Mouse (Mus musculus): ENCODE measurements around the gene Slc1a7. TPM values are rescaled to one million over a fixed set of nuclear protein-coding genes. Genes with fewer than 3 reads are reported as not detected.
A peak's percentile ranks its signal among the peaks of the same experiment; 100 is the strongest.

The Slc1a7 gene
- polyA plus RNA-seq, 1 experiment, result not detected

DNA sequence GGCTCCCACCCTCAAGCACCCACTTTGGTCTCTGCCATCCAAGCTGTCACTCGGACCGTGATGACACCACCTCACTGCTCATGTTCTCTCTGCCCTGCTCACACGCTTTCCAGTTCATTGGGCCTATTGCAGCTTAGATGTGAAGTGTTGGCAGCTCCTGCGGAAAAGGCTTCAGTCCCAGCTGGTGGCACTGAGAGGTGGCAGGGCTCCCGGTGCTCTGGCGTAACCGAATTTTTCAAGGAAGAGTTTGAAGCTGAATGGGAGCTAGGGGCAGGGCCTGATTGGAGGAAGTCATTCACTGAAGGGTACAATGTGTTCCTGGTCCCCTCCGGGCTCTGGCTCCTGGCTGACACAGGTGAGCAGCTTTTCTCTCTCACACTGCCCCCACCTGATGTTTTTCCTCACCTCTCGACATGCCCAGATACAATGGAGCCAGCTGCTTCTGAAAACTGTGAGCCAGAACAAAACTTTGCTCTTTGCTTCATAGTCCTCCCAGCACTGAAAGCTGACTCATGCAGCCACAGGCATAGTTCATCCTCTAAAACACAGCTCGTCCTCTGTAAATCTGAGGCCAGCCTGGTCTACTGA, 83.6 kb downstream of the Slc1a7 start:
- peak overlapping the region; percentile 42; the same call in 1 of the 2 replicates for H3K27ac ChIP-seq (ENCODE audit: insufficient read depth, low read depth, low read length)
- 51% methylated on average over 10 of the region's 10 CpGs for WGBS
- H3K4me1 ChIP-seq (ENCODE audit: control insufficient read depth, insufficient read depth, low read length), result peaks cover 6% of the 10 kb centered on the region
- TF ChIP-seq POLR2A (IDR thresholded peaks at IDR 0.05; ENCODE audit: insufficient read depth, low read depth, low read length) (no peak), CTCF (IDR thresholded peaks at IDR 0.05; ENCODE audit: insufficient read depth, low read depth, low read length) (no peak)
- no peak overlapping the region for H3K4me3 ChIP-seq (ENCODE audit: insufficient read depth, low read depth, low read length)

- no peak overlapping the region for H3K27ac ChIP-seq (ENCODE audit: insufficient read depth, low read depth, low read length)
- peaks cover 6% of the 10 kb centered on the region for H3K4me1 ChIP-seq (ENCODE audit: control insufficient read depth, insufficient read depth, low read length)
- no peak overlapping the region for H3K4me3 ChIP-seq (ENCODE audit: insufficient read depth, low read depth, low read length)
- WGBS, result 90% methylated on average over 8 of the region's 8 CpGs
- no peak for TF ChIP-seq CTCF (IDR thresholded peaks at IDR 0.05; ENCODE audit: insufficient read depth, low read depth, low read length)
- TF ChIP-seq POLR2A (IDR thresholded peaks at IDR 0.05; ENCODE audit: insufficient read depth, low read depth, low read length), result no peak
Measured at GRCm38 (mm10) chr4:108052673-108053072, 84.5 kb downstream of the Slc1a7 start.

DNA sequence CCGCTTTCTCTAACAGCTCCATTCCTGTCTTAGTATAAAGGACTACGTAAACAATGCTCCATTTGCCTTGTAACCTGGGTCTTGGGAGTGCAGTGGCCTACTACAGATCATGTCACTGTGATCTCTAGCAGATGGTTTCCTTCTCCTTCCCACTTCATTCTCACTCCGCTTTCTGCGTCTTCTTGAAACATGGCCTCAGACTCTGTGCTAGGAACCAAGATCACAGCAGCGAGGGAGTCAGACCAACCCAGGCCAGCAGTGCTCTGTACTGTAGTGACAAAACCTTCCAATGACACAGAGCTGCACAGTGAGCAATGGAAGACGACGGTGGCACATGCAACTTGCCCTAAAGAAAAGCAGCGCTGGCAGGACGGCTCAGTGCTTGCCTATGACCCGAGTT, 87.7 kb downstream of the Slc1a7 start:
- WGBS, result 93% methylated on average over 10 of the region's 10 CpGs

DNA sequence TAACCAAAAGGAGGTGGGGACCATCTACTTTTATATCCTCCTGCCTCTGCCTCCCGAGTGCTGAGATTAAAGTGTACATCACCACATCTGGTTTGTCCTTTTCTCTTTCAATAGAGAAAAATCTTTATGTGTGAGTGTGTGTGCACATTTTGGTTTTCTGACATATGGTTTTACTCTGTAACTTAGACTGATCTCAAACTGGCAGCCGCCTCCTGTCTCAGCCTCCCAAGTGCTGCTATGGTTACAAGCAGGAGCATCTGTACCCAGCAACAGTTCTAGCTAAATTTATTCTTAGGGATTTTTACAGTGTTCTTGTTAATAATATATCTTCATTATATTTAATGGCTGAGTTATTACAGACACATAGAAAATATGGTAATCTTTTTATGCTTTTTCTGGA, 89.1 kb downstream of the Slc1a7 start:
- Histone ChIP-seq H3K4me3 (ENCODE audit: insufficient read depth, low read depth, low read length) (no peak overlapping the region), H3K27ac (ENCODE audit: insufficient read depth, low read depth, low read length) (no peak overlapping the region), H3K4me1 (ENCODE audit: control insufficient read depth, insufficient read depth, low read length) (peaks cover 17% of the 10 kb centered on the region)
- TF ChIP-seq POLR2A (IDR thresholded peaks at IDR 0.05; ENCODE audit: insufficient read depth, low read depth, low read length) (no peak), CTCF (IDR thresholded peaks at IDR 0.05; ENCODE audit: insufficient read depth, low read depth, low read length) (no peak)
- 97% methylated on average over 2 of the region's 2 CpGs for WGBS

More for the DNA sequence above, 87.7 kb downstream of the Slc1a7 start:
- TF ChIP-seq CTCF (IDR thresholded peaks at IDR 0.05; ENCODE audit: insufficient read depth, low read depth, low read length) (no peak), POLR2A (IDR thresholded peaks at IDR 0.05; ENCODE audit: insufficient read depth, low read depth, low read length) (no peak)
- Histone ChIP-seq H3K4me1 (ENCODE audit: control insufficient read depth, insufficient read depth, low read length) (peaks cover 23% of the 10 kb centered on the region), H3K4me3 (ENCODE audit: insufficient read depth, low read depth, low read length) (no peak overlapping the region), H3K27ac (ENCODE audit: insufficient read depth, low read depth, low read length) (no peak overlapping the region)

DNA sequence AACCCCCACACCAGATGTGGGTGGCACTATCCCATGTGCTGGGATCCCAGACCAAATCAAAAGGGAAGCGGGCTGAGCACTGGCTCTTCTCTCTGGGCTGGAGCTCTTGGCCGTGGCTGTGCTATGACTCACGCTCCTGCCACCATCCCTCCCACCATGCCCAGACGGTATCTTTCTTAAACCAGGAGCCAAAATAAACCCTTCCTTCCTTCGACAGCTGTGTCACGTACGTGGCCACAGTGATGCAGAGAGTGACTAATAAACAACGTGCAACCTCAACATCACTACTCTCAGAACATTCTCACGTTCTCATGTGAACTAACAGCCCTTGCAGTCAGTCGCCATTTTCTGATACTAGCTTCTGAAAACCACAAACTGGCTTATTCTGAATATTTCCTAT, 90.0 kb downstream of the Slc1a7 start:
- no peak for TF ChIP-seq POLR2A (IDR thresholded peaks at IDR 0.05; ENCODE audit: insufficient read depth, low read depth, low read length)
- TF ChIP-seq CTCF (IDR thresholded peaks at IDR 0.05; ENCODE audit: insufficient read depth, low read depth, low read length), result no peak
- Histone ChIP-seq H3K27ac (ENCODE audit: insufficient read depth, low read depth, low read length) (0 out of 2 replicates have a peak overlapping the region, but pooled peaks have one; percentile 35), H3K4me3 (ENCODE audit: insufficient read depth, low read depth, low read length) (no peak overlapping the region), H3K4me1 (ENCODE audit: control insufficient read depth, insufficient read depth, low read length) (peaks cover 17% of the 10 kb centered on the region)
- WGBS, result 36% methylated on average over 10 of the region's 10 CpGs

DNA sequence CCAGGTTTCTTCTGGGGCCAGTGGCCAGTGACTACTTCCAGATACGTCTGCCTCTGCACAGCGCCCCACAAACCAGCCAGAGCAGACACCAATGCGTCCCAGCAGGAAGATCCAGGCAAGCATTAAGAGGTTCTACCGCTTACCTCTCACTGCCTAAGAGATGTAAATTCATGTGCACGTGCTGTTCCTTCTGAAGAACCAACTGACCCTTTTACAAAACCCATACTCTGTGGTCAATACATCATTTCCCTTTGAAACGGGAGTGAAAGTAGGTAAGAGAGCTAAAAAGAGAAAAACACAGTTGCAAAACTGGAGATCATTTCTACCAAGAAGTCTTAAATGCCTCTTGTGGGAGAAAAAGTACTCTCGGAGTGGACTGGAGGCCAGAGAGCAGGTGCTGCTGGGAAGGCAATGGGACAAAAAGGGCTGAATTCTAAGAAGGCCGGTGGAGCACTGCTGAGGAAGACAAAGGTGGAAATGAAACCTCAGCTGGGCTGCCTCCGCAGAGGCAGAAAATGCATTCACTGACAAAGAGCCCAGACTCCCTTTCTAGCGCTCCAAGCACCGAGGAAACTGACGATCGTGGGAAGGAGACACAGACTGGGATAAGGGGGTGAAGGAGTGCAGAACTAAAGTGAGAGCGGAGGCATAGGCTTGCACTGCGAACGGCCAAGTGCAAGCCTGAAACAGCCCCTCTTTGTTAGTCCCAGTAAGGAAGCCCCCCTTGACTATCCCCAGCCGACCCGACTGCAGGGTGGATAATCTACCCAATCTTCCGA, 91.7 kb downstream of the Slc1a7 start:
- Histone ChIP-seq H3K27ac (ENCODE audit: insufficient read depth, low read depth, low read length) (peak overlapping the region; percentile 34), H3K4me3 (ENCODE audit: insufficient read depth, low read depth, low read length) (no peak overlapping the region), H3K4me1 (ENCODE audit: control insufficient read depth, insufficient read depth, low read length) (peaks cover 17% of the 10 kb centered on the region)
- 42% methylated on average over 19 of the region's 19 CpGs for WGBS
- TF ChIP-seq POLR2A (IDR thresholded peaks at IDR 0.05; ENCODE audit: insufficient read depth, low read depth, low read length) (no peak), CTCF (IDR thresholded peaks at IDR 0.05; ENCODE audit: insufficient read depth, low read depth, low read length) (no peak)

DNA sequence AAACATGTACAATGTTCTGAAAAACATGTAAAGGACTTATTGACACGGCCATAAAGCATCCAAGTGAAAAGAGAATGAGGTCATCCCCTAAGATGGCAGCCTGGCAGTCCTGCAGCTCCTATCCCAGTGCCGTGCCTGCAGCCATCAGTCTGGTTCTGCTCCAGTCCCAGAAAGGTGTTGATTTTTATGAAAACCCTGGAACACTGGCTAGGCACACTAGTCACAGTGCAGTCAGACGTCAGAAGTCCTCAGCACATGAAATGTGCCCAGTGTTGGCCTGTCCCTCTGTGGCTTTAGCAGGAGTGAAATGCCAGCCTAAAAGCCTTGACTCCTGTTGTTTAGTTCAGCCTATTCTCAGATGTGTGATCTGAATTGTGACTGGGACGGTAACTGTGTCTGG, 92.6 kb downstream of the Slc1a7 start:
- no peak overlapping the region for H3K4me3 ChIP-seq (ENCODE audit: insufficient read depth, low read depth, low read length)
- WGBS, result 64% methylated on average over 4 of the region's 4 CpGs
- TF ChIP-seq CTCF (IDR thresholded peaks at IDR 0.05; ENCODE audit: insufficient read depth, low read depth, low read length) (no peak), POLR2A (IDR thresholded peaks at IDR 0.05; ENCODE audit: insufficient read depth, low read depth, low read length) (no peak)
- peak overlapping the region; percentile 24; the same call in 1 of the 2 replicates for H3K27ac ChIP-seq (ENCODE audit: insufficient read depth, low read depth, low read length)
- peaks cover 19% of the 10 kb centered on the region for H3K4me1 ChIP-seq (ENCODE audit: control insufficient read depth, insufficient read depth, low read length)

DNA sequence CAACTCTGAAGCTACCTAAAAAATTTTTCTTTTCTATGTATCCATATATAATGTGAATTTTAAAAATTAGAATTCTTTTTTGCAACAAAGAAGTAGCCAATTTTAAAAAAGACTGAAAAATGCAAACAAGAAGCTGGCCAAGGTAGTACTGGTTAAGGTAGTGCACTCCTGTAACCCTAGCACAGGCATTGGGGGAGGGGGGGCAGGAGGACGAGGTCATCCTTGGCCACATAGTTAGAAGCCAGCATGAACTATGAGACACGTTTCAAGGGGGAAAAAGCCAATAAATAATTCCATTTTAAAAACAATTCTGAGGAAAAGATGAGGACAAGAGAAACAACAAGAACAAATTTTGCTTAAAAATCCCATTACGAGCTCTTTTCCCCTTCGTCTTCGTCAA, 94.4 kb downstream of the Slc1a7 start:
- 90% methylated on average over 5 of the region's 5 CpGs for WGBS
- H3K4me3 ChIP-seq (ENCODE audit: insufficient read depth, low read depth, low read length), result no peak overlapping the region
- peaks cover 19% of the 10 kb centered on the region for H3K4me1 ChIP-seq (ENCODE audit: control insufficient read depth, insufficient read depth, low read length)
- TF ChIP-seq POLR2A (IDR thresholded peaks at IDR 0.05; ENCODE audit: insufficient read depth, low read depth, low read length) (no peak), CTCF (IDR thresholded peaks at IDR 0.05; ENCODE audit: insufficient read depth, low read depth, low read length) (no peak)
- H3K27ac ChIP-seq (ENCODE audit: insufficient read depth, low read depth, low read length), result no peak overlapping the region

Other genes starting within 250 kb of the Slc1a7 start
- not detected in 2 replicates for gene Lrp8, start 166.1 kb upstream of the Slc1a7 start, polyA plus RNA-seq (2012; ENCODE audit: insufficient read depth, insufficient read length, low replicate concordance, missing spikeins)
- not detected in 2 replicates for gene Magoh, start 88.6 kb upstream of the Slc1a7 start, polyA plus RNA-seq (2012; ENCODE audit: insufficient read depth, insufficient read length, low replicate concordance, missing spikeins)
- not detected in 2 replicates for gene 0610037L13Rik, start 78.5 kb upstream of the Slc1a7 start, polyA plus RNA-seq (2012; ENCODE audit: insufficient read depth, insufficient read length, low replicate concordance, missing spikeins)
- gene Cpt2, start 44.7 kb upstream of the Slc1a7 start, polyA plus RNA-seq (2012; ENCODE audit: insufficient read depth, insufficient read length, low replicate concordance, missing spikeins), result not detected in 2 replicates
- not detected in 2 replicates for gene Podn, start 128.1 kb downstream of the Slc1a7 start, polyA plus RNA-seq (2012; ENCODE audit: insufficient read depth, insufficient read length, low replicate concordance, missing spikeins)
- gene Scp2, start 176.7 kb downstream of the Slc1a7 start, polyA plus RNA-seq (2012; ENCODE audit: insufficient read depth, insufficient read length, low replicate concordance, missing spikeins), result not detected in 2 replicates
- not detected in 2 replicates for gene Echdc2, start 197.1 kb downstream of the Slc1a7 start, polyA plus RNA-seq (2012; ENCODE audit: insufficient read depth, insufficient read length, low replicate concordance, missing spikeins)
- gene Zyg11a, start 249.7 kb downstream of the Slc1a7 start, polyA plus RNA-seq (2012; ENCODE audit: insufficient read depth, insufficient read length, low replicate concordance, missing spikeins), result not detected in 2 replicates

Measured in olfactory bulb, adult 2 months (tissue).